Mouse (Mus musculus): ENCODE results near the gene Cst11.
"Not testable (repeated sequence)": the region's sequence is repeated elsewhere in the genome, so short reads cannot be mapped to it uniquely, and the experiment has no call there.

Cst11 gene

DNA sequence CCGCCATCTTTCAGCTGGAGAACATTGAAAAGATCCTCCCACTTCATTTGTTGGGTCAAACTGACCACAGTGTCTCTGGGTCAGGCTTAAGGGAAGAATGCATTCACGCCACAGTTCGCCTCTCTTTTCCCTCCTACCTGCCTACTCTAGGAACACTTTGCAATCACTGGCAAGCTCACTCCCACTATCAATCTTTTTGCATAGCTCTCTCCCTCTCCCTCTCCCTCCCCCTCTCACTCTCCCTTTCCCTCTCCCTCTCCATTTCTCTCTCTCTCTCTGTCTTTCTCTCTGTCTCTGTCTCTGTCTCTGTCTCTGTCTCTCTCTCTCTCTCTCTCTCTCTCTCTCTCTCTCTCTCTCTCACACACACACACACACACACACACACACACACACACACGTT, at the start of gene Cst11:
Cst11 (minus strand) TSS at position 101 of the 400 bp plus-strand sequence.
- DNase-seq (ENCODE audit: low read depth, low spot score): not testable (repeated sequence)

DNA sequence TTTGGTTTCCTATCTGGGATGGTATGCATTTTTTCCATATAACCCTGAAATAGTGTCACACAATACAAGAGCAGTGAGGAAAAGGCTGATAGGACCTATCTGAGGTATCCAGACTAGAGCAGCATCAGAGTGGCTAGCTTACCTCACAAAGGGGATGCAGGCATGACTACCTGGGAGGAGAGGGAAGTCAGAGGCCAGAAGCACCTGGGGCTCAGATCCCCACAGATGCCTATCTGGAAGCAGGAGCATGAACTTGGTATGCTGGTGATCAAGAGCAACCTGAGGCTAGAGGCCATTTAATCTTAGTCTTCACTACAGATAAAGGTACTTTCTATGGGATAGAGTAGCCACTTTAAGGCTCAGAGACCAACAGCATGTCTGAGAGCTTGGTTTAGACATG, 48.6 kb upstream of the Cst11 start, which contains the start of gene Cst13:
Cst13 (plus strand) TSS at position 173 of the 400 bp plus-strand sequence.
- DNase-seq (ENCODE audit: low read depth, low spot score): no peak

DNA sequence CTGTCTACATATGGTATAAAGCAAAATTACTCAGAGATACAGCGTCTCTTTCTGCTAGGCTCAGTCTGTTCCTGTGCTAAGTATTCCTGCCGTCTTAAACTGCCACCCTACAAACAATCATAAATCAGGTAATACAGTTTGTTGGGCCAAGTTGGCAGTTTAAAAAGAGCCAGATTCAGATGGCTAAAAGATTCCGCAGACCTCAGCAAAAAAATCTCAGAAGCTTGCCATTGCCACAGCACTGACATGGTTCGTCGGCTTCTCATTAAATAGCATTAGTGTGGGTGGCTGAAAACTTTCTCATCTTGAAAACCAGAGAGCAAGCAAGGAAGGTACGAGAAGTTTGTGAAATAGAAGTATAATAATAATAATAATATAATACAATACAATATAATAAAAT, 35.4 kb upstream of the Cst11 start:
- DNase-seq (ENCODE audit: low read depth, low spot score): no peak

DNA sequence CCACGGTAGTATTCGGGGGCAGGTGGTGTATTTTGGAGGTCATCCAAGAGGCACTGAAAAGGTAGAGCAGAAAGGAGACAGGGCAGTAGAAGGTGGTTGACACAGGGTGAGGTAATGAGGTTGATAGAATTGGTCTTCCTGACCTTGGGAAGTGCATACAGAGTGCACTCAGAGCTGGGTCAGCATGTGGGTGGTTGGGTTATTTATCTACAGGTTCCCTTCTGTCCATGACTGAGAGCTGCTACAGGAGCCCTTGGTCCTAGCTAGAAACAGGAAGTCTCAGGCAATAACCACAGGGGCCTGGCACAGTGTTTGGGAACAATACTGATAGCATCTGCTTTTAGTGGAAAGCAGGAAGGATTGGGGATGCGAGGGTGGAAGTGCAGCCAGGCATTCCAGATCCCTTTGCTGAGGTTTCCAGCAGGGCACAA, 30.2 kb upstream of the Cst11 start:
- DNase-seq (ENCODE audit: low read depth, low spot score): no peak

DNA sequence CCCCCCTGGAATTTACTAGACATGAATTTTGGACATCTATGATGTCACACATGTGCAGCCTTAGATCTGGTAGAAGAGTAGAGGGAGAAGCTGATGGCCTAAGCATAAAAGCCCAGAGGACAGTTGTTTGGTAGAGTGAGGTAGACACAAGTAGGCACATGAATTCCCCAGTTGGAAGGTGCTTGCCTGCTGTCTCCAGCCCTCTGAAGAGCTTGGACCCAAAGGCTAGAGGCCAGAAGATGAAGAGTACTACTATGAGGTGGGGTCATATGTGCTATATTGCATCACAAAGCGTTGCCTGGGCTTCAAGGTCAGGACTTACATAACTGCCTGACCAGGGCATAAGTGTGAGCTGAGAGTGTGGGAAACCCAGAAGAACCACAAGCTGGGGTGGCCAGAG, 27.2 kb upstream of the Cst11 start, which contains the start of gene Cst8:
Cst8 (plus strand) TSS at position 301 of the 400 bp plus-strand sequence.
- no peak for DNase-seq (ENCODE audit: low read depth, low spot score)

DNA sequence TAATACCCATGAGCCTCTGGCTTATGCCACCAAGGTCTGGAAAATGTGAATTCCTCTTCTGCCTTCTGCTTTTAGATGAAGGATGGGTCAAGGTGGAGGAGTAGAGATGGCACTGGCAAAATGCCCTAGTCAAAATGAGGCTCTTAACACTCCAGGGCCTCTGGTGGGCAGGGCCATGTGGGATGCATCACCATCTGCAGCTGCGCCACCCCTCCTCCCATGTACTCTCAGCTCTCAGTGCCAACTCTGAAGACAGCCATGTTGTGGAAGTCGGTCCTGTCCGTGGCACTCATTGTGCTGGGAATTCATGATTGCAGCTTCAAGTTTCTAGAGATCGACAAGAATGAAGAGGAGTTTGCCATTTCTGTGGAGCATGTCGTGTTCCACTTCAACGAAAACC, 17.8 kb upstream of the Cst11 start, which contains the start of gene Cst12:
Cst12 (plus strand) TSS at position 220 of the 400 bp plus-strand sequence.
- DNase-seq (ENCODE audit: low read depth, low spot score): no peak

DNA sequence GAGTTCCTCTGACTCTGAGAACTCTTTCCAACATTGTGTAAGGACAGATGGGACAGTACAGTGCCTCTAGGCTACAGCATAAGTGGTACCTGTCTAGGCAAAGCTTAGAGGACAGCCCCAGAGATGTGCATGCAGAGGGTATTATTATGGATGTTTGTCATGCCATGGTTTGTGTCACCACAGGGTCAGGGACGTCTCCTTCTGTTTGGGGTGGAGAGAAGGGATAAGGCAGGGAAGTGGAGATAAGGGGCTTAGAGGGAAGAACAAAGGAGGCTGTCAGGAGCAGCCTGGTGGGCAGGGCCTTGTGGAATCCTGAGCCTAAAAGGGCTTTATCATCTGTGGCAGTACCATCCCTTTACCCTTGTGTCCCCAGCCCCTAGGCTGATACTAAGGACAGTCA, 10.4 kb upstream of the Cst11 start, which contains the start of gene 8030411F24Rik:
8030411F24Rik (plus strand) TSS at position 301 of the 400 bp plus-strand sequence.
- no peak for DNase-seq (ENCODE audit: low read depth, low spot score)

DNA sequence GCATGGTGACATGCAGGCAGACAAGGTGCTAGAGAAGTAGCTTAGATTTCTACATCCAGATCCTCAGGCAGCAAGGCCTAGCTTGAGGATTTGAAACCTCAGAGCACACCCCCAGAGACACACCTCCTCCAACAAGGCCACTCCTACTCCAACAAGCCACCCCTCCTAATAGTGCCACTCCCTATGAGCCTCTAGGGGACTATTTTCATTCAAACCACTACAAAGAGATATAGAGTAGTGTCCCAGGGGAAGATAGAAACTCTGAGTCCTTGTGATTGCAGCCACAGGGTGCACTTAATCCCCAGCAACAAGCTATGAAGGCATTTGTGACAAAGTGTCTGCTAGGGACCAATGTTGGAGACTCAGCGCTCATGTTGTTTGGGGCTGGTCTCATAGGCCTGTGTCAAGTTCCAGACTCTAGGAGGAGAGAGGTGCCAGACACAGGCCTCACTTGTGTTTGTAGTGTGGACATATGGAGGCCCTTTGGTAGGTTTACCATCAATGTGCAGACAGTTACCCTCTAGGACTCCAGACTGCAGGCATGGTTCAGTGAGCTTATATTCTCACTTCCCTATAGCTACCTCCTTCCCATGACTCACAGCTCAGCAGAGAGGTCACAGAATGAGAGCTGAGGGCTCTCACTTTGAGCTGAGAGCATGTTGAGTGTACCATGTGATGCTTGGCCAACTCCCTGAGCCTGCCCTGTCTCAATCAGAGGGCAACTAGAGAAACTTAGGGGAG, 7.5 kb downstream of the Cst11 start:
- no peak for DNase-seq (ENCODE audit: low read depth, low spot score)

DNA sequence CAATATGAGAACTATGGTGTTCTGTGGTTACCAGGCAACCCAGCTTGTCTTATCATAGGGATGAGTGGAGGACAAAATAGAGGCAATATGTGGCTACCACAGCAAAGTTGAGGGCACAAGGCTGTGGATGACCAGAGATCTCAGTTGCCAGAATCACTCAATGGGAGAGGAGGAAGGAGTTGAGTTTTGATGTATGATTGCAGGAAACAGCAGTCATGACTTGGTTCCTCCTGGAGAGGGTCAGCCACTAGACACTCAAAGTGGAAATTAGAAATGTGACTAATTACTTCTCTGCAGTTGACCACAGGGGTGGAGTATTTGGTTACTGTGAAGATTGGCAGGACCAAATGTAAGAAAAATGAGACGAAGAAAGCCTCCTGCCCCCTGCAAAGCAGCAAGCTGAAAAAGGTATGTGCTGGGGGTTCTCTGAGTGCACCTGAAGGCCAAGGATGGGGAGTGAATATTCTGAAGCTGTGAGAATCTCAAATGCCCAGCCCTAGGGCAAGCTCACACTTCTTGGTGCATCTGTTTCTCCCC, 16.9 kb downstream of the Cst11 start:
- DNase-seq (ENCODE audit: low read depth, low spot score): no peak

DNA sequence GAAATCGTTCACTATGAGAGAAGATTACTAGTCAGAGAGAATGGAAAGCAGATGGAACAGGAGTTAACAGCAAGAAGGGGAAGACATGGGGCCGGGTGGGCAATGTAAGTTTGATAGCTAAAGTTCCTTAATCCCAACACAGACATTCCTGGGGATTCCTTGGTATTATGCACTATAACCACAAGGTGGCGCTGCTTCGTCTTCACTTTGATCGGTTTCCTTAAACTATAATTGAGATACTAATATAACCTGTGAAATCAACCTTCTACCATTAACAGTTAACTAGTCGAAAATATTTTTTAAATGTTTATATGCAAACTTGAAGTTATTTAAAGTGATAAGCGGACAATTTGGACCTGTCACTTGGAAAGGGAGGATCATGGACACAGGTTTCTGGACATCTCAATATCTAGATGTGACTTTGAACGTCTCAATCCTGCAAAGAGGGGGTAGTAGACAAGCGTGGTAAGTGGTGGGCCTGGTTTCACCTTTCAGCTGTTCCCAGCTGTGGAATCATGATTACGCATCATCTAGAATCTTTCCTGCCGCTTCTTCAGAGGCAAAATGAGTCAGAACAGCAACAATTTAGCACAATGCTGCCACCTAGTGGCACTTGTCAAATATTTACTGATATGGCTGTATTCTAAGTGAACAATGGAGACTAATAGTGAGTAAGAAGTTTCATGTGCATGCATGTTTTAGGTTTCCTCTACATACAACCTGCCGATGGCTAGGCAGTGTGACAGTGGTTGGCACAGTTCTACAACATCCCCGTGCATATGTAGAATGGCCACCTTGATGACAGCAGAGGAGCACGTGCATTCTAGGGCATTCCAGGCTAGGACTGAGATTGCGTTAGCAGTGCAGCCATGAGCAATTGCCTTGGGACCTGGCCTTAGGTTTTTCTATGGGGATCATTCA, 19.1 kb downstream of the Cst11 start:
- DNase-seq (ENCODE audit: low read depth, low spot score): peak; percentile 82

DNA sequence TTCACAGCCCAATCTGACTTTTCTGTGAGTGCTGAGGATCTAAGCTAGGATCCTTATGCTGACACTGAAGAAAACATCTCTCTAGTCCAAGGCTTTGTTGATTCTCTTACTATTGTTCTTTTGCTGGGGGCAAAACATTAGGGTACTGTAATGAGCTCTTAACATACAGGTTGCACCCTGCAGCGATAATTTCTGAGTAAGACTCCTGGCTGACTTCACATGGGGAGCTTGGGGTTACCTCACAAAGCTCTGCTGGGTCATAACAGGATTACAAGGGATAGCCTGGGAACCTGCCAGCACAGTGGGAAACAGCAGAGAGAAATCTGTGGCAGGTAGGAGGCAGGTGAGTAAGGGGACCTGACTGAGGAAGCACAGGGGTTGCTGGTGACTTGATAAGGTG, 21.2 kb downstream of the Cst11 start, which contains the start of gene Cstl1:
Cstl1 (plus strand) TSS at position 301 of the 400 bp plus-strand sequence.
- no peak for DNase-seq (ENCODE audit: low read depth, low spot score)

DNA sequence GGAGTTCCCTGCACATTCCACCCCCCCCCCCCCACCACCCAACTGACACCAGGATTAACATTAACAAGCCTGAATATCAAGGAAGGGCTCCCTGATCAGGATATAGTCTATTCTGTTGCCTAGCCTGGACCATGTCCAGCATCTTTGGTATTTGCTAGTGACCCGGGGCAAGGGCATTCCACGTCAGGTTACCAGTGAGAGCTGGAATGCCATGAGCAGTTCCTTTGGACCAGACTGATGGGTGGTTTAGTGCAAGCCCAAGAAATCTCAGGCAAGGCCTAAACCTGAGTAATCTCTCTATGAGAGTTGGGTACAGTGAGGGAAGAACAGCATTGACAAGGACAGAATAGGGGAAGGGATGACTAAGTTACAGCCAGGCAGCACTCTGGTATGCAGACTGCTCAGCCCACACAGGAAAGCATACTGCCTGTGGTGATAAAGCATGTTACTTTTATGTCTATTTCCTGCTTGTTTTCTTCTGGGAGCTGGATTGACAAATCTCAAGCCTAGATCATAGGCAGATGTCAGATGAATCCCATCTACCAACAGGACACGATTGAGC, 27.4 kb downstream of the Cst11 start:
- no peak for DNase-seq (ENCODE audit: low read depth, low spot score)

DNA sequence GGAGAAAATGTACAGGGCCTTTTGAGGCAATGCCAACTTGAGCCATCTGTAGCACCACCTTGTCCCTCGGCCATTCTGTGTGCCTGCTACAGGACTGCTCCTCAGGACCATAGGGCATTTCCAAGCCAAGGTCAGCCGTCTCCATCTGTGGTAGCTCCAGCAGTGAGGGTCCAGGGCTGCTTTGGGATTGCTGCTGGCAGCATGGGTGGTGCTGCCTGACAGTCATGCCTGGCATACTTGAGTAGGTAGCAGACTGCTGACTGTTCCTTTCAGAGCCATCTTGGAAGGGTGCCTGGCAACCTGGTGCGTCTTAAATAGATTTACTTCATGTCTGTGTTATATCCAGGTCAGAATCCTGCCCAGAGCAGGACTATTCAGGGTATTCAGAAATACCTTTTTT, 28.3 kb downstream of the Cst11 start:
- no peak for DNase-seq (ENCODE audit: low read depth, low spot score)

DNA sequence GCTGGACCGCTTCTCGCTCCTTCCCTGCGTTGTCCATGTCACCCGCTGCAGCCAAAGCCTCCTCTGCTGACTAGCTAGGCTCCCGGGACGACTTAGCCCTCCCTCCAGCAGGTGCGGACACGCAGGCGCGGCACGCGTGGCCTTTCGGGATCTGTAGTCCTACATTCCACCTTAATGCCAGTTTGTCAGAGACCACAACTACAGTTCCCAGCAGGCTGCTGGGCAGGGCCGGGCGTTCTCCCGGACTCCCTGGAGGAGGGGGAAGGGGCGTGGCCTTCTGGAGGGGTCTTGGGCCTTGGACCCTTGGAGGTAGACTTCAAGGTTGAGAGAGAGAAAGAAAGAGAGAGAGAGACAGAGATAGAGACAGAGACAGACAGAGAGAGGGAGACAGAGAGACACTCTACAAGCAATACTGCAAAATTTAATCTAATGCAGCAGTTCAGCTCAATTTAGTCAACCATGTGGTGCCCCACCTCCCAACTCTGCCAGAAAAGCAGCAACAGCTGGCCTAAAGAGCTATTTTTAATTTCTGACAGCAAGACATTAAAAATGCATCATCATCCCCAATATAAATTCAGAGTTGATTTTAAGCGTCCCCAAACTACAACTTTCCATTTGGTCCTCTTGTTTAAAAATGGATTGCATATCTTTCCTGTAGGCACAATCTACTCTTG, 38.8 kb downstream of the Cst11 start, which contains the start of gene Napb:
Napb (minus strand) TSS at position 141 of the 674 bp plus-strand sequence.
- peak; percentile 85 for DNase-seq (ENCODE audit: low read depth, low spot score)

DNA sequence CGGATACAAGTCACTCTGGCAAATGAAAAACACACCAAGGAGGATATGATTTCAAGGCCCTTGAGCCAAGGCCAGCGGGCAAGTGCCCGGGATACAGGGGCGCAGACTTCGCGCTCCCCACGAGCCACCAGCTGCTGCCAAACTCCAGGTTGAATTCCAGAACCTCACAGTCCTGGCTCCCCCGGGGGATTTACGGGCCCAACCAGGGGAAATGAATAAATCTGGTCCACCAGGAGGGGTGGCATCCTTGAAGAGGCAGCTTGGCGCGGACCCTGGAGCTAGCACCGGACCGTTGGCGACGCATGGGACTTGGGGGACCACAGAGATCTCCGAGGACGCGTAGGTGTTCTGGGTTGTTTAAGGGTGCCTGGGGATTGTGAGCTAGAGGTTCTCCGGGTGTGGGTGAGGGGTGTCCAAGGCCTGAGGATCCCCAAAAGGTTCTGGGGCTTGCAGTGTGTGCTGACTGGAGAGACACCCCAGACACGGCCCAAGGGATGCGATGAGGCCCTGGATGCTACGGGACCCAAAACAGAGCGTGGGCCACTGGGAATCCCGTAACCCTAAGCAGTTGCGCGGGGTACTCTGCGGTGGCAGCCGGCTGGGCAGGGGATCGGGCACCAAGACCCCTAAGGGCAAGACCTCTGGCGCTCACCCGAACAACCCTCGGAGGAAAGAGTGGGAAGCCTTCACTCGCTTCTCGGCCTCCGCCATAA, 39.5 kb downstream of the Cst11 start:
- DNase-seq (ENCODE audit: low read depth, low spot score): no peak

DNA sequence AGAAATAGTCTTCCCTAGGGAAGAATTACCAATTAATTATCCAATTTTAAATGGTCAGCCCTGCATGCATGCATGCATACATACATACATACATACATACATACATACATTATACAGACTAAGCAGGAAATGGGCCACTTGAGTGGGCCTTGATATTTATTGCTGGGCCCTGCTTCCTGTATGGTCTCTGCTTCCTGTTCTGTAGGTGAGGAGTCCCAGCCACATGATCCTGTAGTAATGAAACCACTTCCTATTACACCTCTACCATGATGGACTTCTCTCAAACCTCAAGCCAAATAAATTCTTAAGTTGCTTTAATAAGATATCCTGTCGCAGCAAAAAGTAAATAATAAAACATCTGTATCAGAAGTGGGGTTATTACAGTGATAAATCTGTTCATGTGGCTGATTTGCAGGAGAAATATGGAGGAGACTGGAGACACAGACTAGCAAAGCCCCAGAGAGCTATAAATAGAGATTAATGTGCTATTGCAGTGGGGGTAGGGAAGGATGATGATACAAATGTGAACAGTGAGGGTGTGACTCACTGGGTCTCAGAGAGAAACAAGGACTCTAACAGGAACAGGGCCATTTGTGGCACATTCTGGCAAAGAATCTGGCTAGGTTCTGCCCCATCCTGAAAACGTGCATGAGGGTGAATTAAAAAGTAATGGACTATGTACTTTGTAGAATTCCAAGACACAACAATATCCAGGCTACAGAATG, 51.9 kb downstream of the Cst11 start:
- peak; percentile 3 for DNase-seq (ENCODE audit: low read depth, low spot score)

Data from embryo, embryonic 11.5 days (tissue).